Mouse (Mus musculus): ENCODE measurements around the gene Ptx4. TPM values are rescaled to one million over a fixed set of nuclear protein-coding genes. Genes with fewer than 3 reads are reported as not detected.

Gene Ptx4
- polyA plus RNA-seq, 1 experiment from 2014 or later: not detected

GRCm38 (mm10) chr17:25086724-25087123, 33.8 kb upstream of the Ptx4 start:
- Histone ChIP-seq H3K36me3 (ENCODE audit: control insufficient read depth, insufficient read depth) (0 out of 2 replicates have a peak, but pooled peaks cover 4% of the 10 kb centered on the region), H3K4me1 (replicated peaks; ENCODE audit: control insufficient read depth, insufficient read depth, low read length) (no peaks in the 10 kb centered on the region), H3K9me3 (ENCODE audit: control insufficient read depth, low read length) (no peaks in the 10 kb centered on the region), H3K27me3 (replicated peaks; ENCODE audit: control insufficient read depth, insufficient read depth, low read length) (no peaks in the 10 kb centered on the region), H3K4me2 (ENCODE audit: low read length) (no peak overlapping the region), H3K4me3 (replicated peaks; ENCODE audit: low read length) (no peak overlapping the region), H3K9ac (replicated peaks; ENCODE audit: low read depth, low read length) (no peak overlapping the region), H3K27ac (ENCODE audit: low read length) (no peak overlapping the region)
- WGBS: 89% methylated on average over 7 of the region's 7 CpGs
- no peak for ATAC-seq

- peaks cover 8% of the 10 kb centered on the region; the same call in 1 of the 2 replicates for H3K36me3 ChIP-seq (ENCODE audit: control insufficient read depth, insufficient read depth)
- 92% methylated on average over 10 of the region's 10 CpGs for WGBS
Measured at GRCm38 (mm10) chr17:25089158-25089557, 31.4 kb upstream of the Ptx4 start.

GRCm38 (mm10) chr17:25090450-25090849, 30.1 kb upstream of the Ptx4 start:
- H3K36me3 ChIP-seq (ENCODE audit: control insufficient read depth, insufficient read depth): peaks cover 8% of the 10 kb centered on the region; the same call in 1 of the 2 replicates
- H3K4me2 ChIP-seq (ENCODE audit: low read length): no peak overlapping the region
- H3K27ac ChIP-seq (ENCODE audit: low read length): no peak overlapping the region
- no peaks in the 10 kb centered on the region for H3K4me1 ChIP-seq (replicated peaks; ENCODE audit: control insufficient read depth, insufficient read depth, low read length)
- no peak for ATAC-seq
- H3K9me3 ChIP-seq (ENCODE audit: control insufficient read depth, low read length): no peaks in the 10 kb centered on the region
- H3K4me3 ChIP-seq (replicated peaks; ENCODE audit: low read length): no peak overlapping the region
- H3K9ac ChIP-seq (replicated peaks; ENCODE audit: low read depth, low read length): no peak overlapping the region
- 94% methylated on average over 10 of the region's 10 CpGs for whole genome bisulfite sequencing
- no peaks in the 10 kb centered on the region for H3K27me3 ChIP-seq (replicated peaks; ENCODE audit: control insufficient read depth, insufficient read depth, low read length)

More at GRCm38 (mm10) chr17:25089158-25089557, 31.4 kb upstream of the Ptx4 start:
- H3K27me3 ChIP-seq (replicated peaks; ENCODE audit: control insufficient read depth, insufficient read depth, low read length): no peaks in the 10 kb centered on the region
- H3K27ac ChIP-seq (ENCODE audit: low read length): no peak overlapping the region
- no peaks in the 10 kb centered on the region for H3K9me3 ChIP-seq (ENCODE audit: control insufficient read depth, low read length)
- ATAC-seq: no peak
- no peak overlapping the region for H3K4me3 ChIP-seq (replicated peaks; ENCODE audit: low read length)
- H3K9ac ChIP-seq (replicated peaks; ENCODE audit: low read depth, low read length): no peak overlapping the region
- H3K4me2 ChIP-seq (ENCODE audit: low read length): no peak overlapping the region
- H3K4me1 ChIP-seq (replicated peaks; ENCODE audit: control insufficient read depth, insufficient read depth, low read length): no peaks in the 10 kb centered on the region

GRCm38 (mm10) chr17:25096221-25096620, 24.3 kb upstream of the Ptx4 start:
- Histone ChIP-seq H3K9me3 (ENCODE audit: control insufficient read depth, low read length) (no peaks in the 10 kb centered on the region), H3K4me1 (replicated peaks; ENCODE audit: control insufficient read depth, insufficient read depth, low read length) (no peaks in the 10 kb centered on the region), H3K27me3 (replicated peaks; ENCODE audit: control insufficient read depth, insufficient read depth, low read length) (no peaks in the 10 kb centered on the region), H3K36me3 (ENCODE audit: control insufficient read depth, insufficient read depth) (peaks cover 15% of the 10 kb centered on the region), H3K4me3 (replicated peaks; ENCODE audit: low read length) (no peak overlapping the region), H3K27ac (ENCODE audit: low read length) (no peak overlapping the region), H3K9ac (replicated peaks; ENCODE audit: low read depth, low read length) (no peak overlapping the region), H3K4me2 (ENCODE audit: low read length) (no peak overlapping the region)
- no peak for ATAC-seq
- 78% methylated on average over 2 of the region's 2 CpGs for WGBS

- Histone ChIP-seq H3K4me3 (replicated peaks; ENCODE audit: low read length) (no peak overlapping the region), H3K4me1 (replicated peaks; ENCODE audit: control insufficient read depth, insufficient read depth, low read length) (no peaks in the 10 kb centered on the region), H3K9ac (replicated peaks; ENCODE audit: low read depth, low read length) (no peak overlapping the region), H3K27me3 (replicated peaks; ENCODE audit: control insufficient read depth, insufficient read depth, low read length) (no peaks in the 10 kb centered on the region), H3K4me2 (ENCODE audit: low read length) (no peak overlapping the region), H3K27ac (ENCODE audit: low read length) (no peak overlapping the region), H3K36me3 (ENCODE audit: control insufficient read depth, insufficient read depth) (peaks cover 34% of the 10 kb centered on the region), H3K9me3 (ENCODE audit: control insufficient read depth, low read length) (no peaks in the 10 kb centered on the region)
- ATAC-seq: no peak
- WGBS: 93% methylated on average over 6 of the region's 6 CpGs
Measured at GRCm38 (mm10) chr17:25100052-25100451, 20.5 kb upstream of the Ptx4 start.

- ATAC-seq: no peak
- 90% methylated on average over 11 of the region's 11 CpGs for WGBS
- Histone ChIP-seq H3K36me3 (ENCODE audit: control insufficient read depth, insufficient read depth) (peaks cover 36% of the 10 kb centered on the region), H3K9ac (replicated peaks; ENCODE audit: low read depth, low read length) (no peak overlapping the region), H3K27me3 (replicated peaks; ENCODE audit: control insufficient read depth, insufficient read depth, low read length) (no peaks in the 10 kb centered on the region), H3K9me3 (ENCODE audit: control insufficient read depth, low read length) (no peaks in the 10 kb centered on the region), H3K27ac (ENCODE audit: low read length) (no peak overlapping the region), H3K4me1 (replicated peaks; ENCODE audit: control insufficient read depth, insufficient read depth, low read length) (no peaks in the 10 kb centered on the region), H3K4me3 (replicated peaks; ENCODE audit: low read length) (no peak overlapping the region), H3K4me2 (ENCODE audit: low read length) (no peak overlapping the region)
Measured at GRCm38 (mm10) chr17:25101338-25101737, 19.2 kb upstream of the Ptx4 start.

- WGBS: 90% methylated on average over 7 of the region's 16 CpGs
- Histone ChIP-seq H3K9me3 (ENCODE audit: control insufficient read depth, low read length) (no peaks in the 10 kb centered on the region), H3K4me1 (replicated peaks; ENCODE audit: control insufficient read depth, insufficient read depth, low read length) (peaks cover 8% of the 10 kb centered on the region; the same call in 1 of the 2 replicates), H3K4me3 (replicated peaks; ENCODE audit: low read length) (no peak overlapping the region), H3K4me2 (ENCODE audit: low read length) (no peak overlapping the region), H3K9ac (replicated peaks; ENCODE audit: low read depth, low read length) (no peak overlapping the region), H3K36me3 (ENCODE audit: control insufficient read depth, insufficient read depth) (peaks cover 24% of the 10 kb centered on the region), H3K27ac (ENCODE audit: low read length) (no peak overlapping the region), H3K27me3 (replicated peaks; ENCODE audit: control insufficient read depth, insufficient read depth, low read length) (no peaks in the 10 kb centered on the region)
- ATAC-seq: no peak
Measured at GRCm38 (mm10) chr17:25107786-25108185, 12.8 kb upstream of the Ptx4 start.

GRCm38 (mm10) chr17:25109578-25109977, 11.0 kb upstream of the Ptx4 start:
- Histone ChIP-seq H3K4me3 (replicated peaks; ENCODE audit: low read length) (no peak overlapping the region), H3K27ac (ENCODE audit: low read length) (no peak overlapping the region), H3K9me3 (ENCODE audit: control insufficient read depth, low read length) (no peaks in the 10 kb centered on the region), H3K27me3 (replicated peaks; ENCODE audit: control insufficient read depth, insufficient read depth, low read length) (no peaks in the 10 kb centered on the region), H3K4me2 (ENCODE audit: low read length) (no peak overlapping the region), H3K9ac (replicated peaks; ENCODE audit: low read depth, low read length) (no peak overlapping the region), H3K4me1 (replicated peaks; ENCODE audit: control insufficient read depth, insufficient read depth, low read length) (peaks cover 11% of the 10 kb centered on the region), H3K36me3 (ENCODE audit: control insufficient read depth, insufficient read depth) (peaks cover 11% of the 10 kb centered on the region)
- ATAC-seq: no peak
- 81% methylated on average over 2 of the region's 2 CpGs for WGBS

- H3K4me1 ChIP-seq (replicated peaks; ENCODE audit: control insufficient read depth, insufficient read depth, low read length): peaks cover 17% of the 10 kb centered on the region
- no peak overlapping the region for H3K4me2 ChIP-seq (ENCODE audit: low read length)
- H3K4me3 ChIP-seq (replicated peaks; ENCODE audit: low read length): no peak overlapping the region
- no peaks in the 10 kb centered on the region for H3K27me3 ChIP-seq (replicated peaks; ENCODE audit: control insufficient read depth, insufficient read depth, low read length)
- H3K9ac ChIP-seq (replicated peaks; ENCODE audit: low read depth, low read length): no peak overlapping the region
- 94% methylated on average over 5 of the region's 6 CpGs for WGBS
- H3K9me3 ChIP-seq (ENCODE audit: control insufficient read depth, low read length): no peaks in the 10 kb centered on the region
- peaks cover 7% of the 10 kb centered on the region; the same call in 1 of the 2 replicates for H3K36me3 ChIP-seq (ENCODE audit: control insufficient read depth, insufficient read depth)
- no peak for ATAC-seq
- no peak overlapping the region for H3K27ac ChIP-seq (ENCODE audit: low read length)
Measured at GRCm38 (mm10) chr17:25110590-25110989, 10.0 kb upstream of the Ptx4 start.

- H3K9ac ChIP-seq (replicated peaks; ENCODE audit: low read depth, low read length): no peak overlapping the region
Measured at GRCm38 (mm10) chr17:25111220-25111619, 9.3 kb upstream of the Ptx4 start.

More at GRCm38 (mm10) chr17:25111220-25111619, 9.3 kb upstream of the Ptx4 start:
- peaks cover 5% of the 10 kb centered on the region; the same call in 1 of the 2 replicates for H3K36me3 ChIP-seq (ENCODE audit: control insufficient read depth, insufficient read depth)
- no peaks in the 10 kb centered on the region for H3K9me3 ChIP-seq (ENCODE audit: control insufficient read depth, low read length)
- no peaks in the 10 kb centered on the region for H3K27me3 ChIP-seq (replicated peaks; ENCODE audit: control insufficient read depth, insufficient read depth, low read length)
- 91% methylated on average over 5 of the region's 5 CpGs for WGBS
- peaks cover 19% of the 10 kb centered on the region for H3K4me1 ChIP-seq (replicated peaks; ENCODE audit: control insufficient read depth, insufficient read depth, low read length)
- H3K27ac ChIP-seq (ENCODE audit: low read length): peak overlapping the region; percentile 50; the same call in 1 of the 2 replicates
- no peak for ATAC-seq
- H3K4me2 ChIP-seq (ENCODE audit: low read length): no peak overlapping the region
- no peak overlapping the region for H3K4me3 ChIP-seq (replicated peaks; ENCODE audit: low read length)

All from forebrain, embryonic 16.5 days (tissue).